Mouse (Mus musculus) urinary bladder, postnatal 36 days (tissue): ENCODE measurements around the gene Ccdc136.
A peak's percentile ranks its signal among the peaks of the same experiment; 100 is the strongest.
"Not testable (repeated sequence)": the region's sequence is repeated elsewhere in the genome, so short reads cannot be mapped to it uniquely, and the experiment has no call there.

Experiments used
- DNase-seq, 2 experiments: peaks; one replicate each; pipeline ENCODE4 v3.0.0; 2022; ENCODE audit warnings: low spot score in 2 of 2, mixed read lengths in 1 of 2

The Ccdc136 gene

DNA sequence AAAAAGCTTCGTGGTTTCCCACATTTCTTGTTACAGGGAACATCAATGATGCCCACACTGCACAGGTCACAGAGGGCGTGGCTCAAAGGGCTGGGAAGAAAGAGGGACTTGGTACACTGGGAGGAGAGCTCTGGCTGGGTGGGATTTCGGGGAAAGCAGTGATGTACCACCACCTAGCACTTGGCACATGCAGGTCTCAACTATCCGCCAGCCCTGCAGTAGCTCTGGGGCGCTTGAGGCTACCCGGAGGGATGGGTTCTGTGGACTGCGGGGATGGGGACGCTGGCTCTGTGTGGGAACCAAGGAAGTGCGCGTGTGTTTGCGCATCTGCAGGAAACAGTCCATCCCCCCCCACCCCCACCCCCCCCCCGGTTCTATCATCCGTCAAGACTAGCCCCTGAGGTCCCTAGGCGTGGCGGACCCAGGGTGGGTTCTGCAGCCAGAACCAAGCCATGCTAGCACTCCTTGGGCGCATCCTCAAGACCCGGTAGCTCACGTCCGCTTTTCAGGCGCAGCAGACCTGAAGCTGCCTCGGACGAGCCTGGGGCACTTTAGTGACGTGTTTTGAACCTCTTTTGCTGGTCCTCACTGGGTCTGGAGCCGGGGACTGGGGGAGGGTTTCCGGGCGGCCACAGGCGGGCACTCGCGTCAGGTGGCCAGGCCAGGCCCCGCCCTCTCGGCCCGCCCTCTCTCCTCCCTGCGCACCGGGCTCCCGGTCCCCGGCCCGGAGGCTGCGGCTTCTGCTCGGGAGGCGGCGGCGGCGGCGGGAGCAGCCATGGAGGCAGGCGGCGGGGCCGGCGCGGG, at the start of gene Ccdc136:
Ccdc136 (plus strand) TSS at position 400 of the 804 bp plus-strand sequence.
- DNase-seq = peak; percentile 71 to 75

DNA sequence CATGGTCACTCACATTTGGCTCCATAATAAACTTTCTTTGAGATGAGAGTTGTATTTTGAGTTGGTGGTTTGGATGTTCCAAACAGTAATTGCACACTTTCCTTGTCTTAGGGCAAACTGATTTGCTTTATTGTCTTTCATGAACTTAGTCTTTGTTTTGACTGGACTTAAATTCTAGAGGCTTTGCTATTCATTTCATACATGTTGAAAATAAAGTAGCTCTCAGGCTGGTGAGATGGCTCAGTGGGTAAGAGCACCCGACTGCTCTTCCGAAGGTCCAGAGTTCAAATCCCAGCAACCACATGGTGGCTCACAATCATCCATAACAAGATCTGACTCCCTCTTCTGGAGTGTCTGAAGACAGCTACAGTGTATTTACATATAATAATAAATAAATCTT, 49.6 kb upstream of the Ccdc136 start:
- DNase-seq = not testable (repeated sequence)

DNA sequence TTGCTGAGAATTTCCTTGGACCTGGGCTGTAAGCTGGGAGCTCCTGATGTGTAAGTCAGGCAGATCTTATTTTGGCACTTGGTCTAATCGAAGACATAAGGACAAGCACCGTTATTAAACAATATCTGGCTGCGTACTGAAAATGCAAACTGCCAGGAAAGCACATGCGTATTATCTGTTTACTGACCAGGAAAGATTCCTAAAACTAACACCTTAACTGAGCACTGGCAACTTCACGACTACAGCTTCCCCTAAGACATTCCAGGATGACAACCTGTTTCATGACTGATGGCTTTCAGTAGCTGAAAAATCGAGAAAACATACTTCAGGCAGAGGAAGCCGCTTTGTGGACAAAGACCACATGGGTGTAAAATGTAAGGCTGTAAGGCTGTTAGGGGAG, 48.9 kb upstream of the Ccdc136 start:
- no peak for DNase-seq

DNA sequence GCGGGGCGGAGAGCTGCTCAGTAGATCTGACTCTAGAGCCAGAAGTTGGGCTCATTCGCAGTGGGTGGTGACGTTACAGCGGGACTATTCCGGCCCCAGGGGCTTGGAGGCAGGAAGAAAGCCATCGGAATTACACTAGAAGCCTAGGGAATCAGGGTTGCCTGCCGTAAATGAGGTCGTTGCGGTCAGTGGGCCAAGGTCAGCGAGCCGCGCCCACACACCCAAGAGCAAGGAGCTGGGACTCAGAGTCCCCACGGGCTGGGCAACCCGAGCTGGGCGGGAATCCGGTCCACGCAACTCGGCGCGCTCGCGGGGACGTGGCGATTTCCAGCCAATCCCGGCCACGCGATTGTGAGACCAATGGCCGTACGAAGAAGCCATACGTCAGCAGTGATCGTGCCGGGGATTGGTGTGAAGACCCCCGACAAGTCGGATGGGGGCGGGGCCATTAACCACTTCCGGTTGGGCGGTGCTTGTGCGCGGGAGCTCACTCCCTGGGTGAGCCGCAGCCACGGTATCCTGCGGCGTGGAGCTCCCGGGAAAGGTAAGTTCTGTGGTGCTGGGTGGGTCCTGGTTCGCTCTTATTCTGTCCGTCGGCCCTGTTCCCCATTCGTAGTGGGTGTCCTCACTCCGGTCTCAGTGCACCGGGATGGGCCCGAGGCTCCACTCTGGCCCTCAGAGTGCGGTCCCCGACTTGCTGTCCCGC, 48.3 kb upstream of the Ccdc136 start, which contains the start of gene Calu:
Calu (plus strand) TSS at position 405 of the 706 bp plus-strand sequence.
- peak; percentile 100 for DNase-seq

DNA sequence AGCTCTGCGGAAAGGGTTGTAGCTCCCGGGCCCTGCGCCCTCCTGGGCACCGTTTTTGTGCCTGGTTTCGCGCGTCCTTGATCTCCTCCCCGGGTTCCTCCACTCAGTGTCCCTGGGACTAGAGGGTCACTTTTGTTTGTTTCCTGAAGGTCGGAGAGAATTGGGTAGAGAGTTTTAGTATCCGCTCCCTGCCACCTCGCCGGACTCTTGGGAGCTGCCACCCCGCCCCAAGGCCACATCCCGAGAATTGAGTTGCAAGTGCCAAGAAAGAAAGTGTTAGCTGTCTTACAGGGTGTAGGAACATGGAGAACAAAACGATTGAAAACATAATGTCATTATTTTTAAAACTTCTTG, 47.8 kb upstream of the Ccdc136 start:
- DNase-seq = no peak

DNA sequence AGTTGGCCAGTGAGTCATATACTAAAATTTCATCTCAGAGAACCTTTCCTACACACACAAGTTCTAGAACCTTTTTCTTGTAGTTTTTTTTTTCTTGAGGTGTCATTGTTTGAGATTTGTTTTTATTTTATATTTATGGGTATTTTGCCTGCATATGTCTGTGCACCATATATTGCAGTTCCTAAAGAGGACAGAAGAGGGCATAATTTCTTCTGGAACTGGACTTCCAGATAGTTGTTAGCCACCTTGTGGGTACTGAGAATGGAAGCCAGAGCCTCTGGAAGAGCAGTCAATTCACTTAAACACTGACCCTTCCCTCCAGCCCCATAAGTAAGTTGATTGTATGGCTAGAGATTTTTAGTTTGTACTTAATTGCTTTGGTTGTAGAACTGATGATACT, 44.5 kb upstream of the Ccdc136 start:
- no peak for DNase-seq

DNA sequence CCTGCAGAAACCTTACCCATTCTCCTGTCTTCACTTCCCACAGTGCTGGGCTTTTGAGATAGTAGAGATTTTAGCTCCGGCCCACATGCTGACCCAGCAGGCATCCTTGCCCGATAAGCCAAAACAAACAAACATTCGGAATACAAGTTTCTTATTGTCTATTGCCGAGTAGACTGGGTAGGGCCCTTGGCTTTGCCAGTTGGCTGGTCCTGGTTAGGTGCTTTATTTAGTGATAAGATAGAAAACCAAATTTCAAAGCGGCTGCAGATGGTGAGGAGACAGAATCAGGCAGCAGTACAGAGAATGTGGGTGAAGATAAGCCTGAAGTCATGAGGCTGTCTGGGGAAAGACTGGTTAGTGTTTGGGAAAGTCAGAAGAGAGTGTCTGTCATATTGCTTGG, 43.3 kb upstream of the Ccdc136 start:
- no peak for DNase-seq

DNA sequence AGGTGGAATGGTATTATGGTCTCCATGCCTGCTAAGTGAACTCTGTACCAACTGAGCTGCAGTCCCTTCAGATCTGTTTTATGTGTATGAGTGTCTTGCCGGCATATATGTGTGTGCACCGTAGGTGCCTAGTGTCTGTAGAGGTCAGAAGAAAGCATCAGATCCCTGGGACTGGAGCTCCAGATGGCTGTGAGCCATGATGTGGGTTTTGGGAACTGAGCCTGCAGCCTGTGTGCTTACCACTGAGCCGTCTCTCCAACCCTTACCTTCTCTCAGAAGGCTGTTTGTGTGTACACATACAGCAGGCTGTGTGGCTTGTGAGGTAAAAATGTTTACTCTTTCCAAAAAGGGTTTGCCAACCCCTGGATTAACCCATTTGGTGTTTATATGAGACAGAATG, 36.7 kb upstream of the Ccdc136 start:
- DNase-seq = no peak

DNA sequence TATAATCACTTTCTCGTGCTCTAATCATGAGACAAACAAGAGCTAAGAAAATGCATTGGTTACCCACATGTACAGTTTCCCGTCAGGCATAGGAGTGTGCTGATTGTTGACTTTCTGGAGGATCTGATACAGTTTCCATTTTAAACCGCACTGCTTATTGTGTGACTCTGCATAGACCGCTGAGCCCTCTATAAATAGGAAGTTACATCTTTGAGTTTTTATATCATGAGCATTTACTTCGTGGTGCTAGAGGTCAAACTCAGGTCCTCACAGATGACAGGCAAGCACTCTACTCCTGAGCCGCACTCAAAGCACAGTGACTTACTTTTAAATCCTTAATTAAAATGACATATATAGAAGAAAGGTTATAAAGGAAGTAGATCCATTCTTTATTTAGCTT, 35.9 kb upstream of the Ccdc136 start:
- no peak for DNase-seq

DNA sequence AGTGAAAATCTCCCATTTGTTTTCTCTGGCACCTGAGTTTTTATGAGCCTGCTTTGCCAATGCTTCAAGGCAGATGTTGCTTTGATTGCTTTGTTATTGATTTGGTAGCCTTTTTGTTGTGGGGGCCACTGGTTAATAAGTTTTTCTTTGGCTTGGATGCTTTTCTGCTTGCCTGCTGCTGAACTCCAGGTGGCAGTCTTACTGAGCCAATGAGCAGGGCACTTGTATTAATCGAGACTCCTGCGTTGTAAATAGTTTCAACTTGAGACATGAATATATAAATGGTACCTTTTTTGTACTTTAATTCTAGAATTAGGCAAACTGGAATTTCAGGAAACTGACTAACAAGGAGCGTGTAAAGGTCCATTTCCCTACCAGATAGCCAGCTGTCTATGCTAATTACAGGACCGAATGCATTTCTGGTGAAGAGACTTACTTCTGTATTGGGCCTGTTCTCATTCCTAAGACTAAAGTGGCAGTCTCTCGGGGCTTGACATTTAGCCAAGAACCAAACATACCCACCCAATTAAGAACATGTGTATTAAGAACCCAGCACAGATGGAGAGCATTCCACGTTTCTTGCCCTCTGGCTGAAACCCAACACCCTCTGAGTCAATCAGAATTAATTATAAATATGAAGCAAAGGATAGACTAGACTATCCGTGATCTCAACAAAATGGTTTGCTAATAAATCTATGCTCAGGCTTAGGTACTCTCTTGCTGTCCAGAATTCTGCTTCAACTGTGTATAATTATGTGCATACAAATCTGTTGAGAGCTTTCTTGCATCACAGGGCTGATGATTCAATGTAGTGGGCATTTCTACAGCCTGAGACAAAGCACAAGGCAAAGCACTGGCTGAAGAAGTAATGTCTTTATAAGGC, 33.6 kb upstream of the Ccdc136 start:
- DNase-seq = no peak

DNA sequence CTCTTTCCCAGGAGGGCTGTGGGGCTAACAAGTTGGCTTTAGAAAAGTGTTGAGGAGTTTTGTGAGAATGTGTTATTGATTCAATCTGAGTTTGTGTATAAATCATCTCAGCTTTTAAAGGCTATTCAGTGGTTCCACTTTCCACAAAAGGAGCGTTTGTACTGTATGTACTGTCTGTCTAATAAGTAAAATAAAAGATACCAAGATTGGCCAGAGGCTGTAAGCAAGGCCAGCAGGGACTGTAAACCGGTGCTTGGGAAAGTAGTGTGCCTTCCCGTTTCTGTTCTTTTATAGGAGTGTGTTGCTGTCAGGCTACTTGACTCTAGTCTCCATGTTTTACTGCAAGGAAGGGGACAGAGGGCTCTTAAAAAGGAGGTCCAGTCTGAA, 33.0 kb upstream of the Ccdc136 start:
- no peak for DNase-seq

DNA sequence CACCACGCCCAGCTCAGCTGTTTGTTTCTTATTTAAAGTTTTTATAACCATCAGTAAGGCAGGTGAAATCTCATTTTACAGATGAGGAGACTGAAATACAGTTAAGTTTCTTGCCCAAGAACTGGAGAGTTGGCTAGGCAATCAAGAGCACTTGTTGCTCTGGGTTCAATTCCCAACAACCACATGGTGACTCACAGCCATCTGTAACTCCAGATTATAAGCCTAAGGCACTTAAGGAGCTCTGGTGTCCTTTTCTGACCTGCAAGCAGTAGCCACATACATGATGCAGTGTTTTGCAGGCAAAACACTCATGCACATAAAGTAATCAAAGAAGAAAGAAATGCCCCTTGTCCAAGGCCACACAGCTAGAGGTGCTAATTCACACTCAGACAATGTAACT, 30.8 kb upstream of the Ccdc136 start:
- no peak for DNase-seq

DNA sequence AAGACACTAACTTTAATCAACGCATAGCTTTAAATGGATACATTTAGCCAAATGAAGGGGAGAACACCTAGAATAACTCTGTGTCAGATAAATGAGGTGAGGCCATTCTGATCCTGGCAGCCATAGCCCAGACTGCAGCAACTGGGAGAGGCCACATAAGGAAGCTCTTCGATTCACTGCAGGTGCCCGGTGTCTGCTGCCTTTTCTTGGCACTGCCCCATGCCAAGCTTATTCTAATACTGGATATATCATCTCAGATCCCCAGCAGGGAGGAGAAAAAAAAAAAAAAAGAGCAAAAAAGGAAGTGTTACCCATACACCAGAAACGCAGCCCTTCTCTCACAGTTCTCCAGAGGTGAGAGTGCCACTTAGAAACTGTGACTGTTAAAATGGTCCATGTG, 18.7 kb upstream of the Ccdc136 start:
- no peak for DNase-seq

DNA sequence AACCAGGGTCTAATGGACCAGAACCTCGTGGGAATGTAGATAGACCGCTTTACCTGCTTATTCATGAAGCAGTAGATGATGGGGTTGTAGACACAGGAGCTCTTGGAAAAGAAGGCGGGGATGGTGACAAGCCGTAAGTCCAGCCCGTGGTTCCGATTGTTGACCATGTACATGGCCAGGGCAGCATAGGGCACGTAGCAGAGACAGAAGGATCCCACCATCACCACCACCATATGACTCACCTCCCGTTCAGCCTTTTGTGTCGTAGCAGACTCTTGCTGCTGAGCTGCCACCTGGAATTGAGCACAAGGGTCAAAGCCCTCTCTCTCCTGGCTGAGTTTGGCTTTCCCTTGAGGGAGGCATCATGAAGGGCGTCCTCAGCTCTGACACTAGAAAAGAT, 17.4 kb upstream of the Ccdc136 start:
- DNase-seq = no peak

DNA sequence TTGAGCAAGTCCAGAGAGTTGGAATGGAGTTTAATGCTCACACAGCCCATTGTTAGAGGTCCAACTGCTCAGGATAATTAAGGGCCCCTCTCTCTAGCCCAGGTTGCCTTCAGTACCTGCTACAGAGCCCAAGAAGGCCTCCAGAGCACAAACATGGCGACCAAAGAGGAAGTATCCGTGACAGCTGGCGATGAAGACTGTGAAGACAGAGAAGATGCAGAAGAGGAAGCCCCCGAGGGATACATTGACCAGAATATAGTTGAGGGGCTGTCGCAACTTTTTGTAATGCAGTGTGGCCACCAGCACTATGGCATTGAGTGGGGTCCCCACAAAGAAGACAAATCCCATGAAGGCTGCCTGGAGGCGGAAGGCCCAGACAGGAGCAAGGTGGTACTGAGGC, 16.2 kb upstream of the Ccdc136 start:
- DNase-seq = no peak

DNA sequence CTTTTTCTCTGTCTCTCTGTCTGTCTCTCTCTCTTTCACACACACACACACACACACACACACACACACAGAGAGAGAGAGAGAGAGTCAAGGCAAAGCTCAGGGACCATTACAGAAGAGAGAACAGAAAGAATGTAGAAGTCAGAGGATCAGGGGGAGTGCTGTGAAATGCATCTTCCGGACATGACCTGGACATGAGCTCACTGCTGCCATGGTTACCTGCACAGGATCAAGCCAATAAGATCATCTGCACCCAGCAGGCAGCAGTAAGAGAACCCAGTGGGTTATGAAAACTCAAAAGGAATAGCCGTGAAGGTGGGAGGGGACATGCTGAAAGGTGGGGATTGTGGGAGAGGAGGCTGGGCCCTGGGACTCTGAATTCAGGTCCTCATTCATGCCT, 13.7 kb upstream of the Ccdc136 start:
- DNase-seq = no peak

DNA sequence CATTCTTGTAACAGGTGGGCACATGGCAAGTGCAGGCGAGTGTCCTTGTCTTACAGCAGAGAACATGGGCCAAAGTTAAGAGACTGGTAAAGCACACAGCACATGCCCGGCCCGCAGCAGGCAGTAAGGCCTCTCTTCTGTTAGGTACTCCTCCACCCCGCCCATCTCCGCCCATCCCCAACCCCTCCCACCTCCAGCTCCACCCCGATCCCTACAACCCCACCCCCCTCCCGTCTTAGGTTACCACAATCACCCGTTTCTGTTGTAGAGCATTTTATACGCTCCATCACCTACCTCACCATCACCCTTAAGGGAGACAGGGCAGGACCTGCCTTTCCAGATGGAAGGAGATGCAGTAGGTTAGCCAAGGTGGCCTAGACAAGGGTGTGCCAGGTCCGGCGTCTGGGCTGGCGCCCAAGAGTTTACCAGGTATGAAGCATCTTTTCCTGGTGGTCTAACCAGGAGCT, 8.0 kb upstream of the Ccdc136 start, which contains the start of gene Opn1sw:
Opn1sw (minus strand) TSS at position 417 of the 467 bp plus-strand sequence.
- no peak for DNase-seq

DNA sequence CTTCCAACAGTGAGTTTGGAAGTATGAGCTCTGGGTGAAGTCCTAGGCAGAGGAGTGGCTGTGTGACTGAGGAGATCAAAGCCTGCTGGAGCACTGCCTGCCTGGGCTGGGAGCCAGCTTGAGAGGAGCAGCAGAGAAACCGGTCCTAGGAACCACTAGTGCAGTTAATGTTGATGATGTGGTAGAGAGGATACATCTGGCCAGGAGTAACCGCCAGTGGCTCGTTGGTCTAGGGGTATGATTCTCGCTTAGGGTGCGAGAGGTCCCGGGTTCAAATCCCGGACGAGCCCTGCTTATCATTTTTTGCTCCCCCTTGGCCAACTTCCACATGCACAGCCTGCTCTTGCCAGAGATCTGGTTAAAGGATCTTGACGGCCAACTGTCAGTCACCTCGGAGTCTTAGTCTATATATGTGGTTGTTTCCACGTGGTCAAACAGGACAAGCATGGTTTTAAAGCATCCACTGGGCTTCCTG, 7.5 kb upstream of the Ccdc136 start:
- DNase-seq = peak; percentile 80 to 92

DNA sequence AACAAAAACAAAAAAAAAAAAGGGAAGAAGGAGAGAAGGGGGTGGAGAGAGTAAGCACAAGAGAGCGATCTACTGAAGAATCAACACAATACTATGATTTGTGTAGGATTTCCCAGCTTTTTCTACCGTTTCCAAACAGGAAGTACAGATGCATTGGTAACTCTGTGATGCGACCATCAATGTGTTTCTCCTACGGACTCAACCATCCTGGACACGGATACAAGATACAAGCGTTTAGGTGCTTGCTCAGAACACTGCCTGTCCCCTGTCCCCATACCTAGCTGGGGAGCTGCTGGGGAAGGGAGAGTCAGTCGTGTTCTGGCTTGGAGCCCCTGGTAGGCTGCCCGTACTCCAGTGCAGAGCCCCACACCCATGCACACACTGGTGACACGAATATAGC, 6.7 kb upstream of the Ccdc136 start:
- DNase-seq = no peak

DNA sequence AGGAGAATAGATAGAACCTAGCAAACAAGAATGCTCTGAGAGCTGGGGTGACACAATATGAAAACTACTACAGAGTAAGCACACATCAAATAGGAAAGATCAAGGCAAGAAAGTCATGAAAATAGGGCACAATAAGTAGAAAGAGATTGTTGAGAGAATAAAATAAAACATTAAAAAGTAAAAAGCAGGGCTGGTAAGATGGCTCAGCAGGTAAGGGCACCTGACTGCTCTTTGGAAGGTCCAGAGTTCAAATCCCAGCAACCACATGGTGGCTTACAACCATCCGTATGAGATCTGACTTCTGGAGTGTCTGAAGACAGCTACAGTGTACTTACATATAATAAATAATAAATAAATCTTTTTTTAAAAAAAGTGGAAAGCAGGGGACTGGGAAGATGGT, 5.6 kb upstream of the Ccdc136 start:
- DNase-seq = not testable (repeated sequence)

DNA sequence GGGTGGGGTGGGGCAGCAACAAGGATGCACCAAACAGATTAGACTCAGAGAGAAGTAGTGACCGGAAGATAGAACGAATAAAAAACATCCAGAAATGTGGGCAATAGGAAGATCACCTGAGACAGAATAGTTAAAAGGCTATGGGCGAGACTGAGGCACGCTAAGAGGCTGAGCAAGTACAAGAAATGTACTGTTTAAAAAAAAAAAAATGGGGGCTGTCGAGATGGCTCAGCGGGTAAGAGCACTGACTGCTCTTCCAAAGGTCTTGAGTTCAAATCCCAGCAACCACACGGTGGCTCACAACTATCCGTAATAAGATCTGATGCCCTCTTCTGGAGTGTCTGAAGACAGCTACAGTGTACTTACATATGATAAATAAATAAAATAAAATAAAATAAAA, 4.9 kb upstream of the Ccdc136 start:
- DNase-seq = not testable (repeated sequence)

DNA sequence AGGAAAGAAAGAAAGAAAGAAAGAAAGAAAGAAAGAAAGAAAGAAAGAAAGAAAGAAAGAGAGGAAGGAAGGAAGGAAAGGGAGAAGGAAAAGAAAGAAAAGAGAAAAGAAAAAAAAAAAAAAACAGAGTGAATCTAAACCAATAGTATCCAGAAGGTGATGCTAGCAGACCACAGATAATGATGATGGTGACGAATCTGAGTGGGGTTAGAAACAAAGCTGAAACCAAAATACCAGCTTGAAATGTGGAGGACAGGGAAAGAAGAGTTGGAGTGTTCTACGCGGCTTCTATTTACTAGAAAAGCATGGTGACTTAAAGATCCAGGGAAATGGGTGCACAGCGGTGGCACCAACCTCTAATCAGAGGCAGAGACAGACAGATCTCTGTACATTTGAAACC, 4.3 kb upstream of the Ccdc136 start:
- no peak for DNase-seq
